Mouse (Mus musculus) forebrain, embryonic 12.5 days (tissue): ENCODE measurements at regions not wholly inside any gene's neighbourhood (a gene's known extent, or its start where the extent isn't known, plus 50 kb on each side); places are given as distances from the start of the nearest gene placed in this dataset.

ENCODE experiments used
- ATAC-seq: fragments of 200-750 bp; cut with Nextera tagmentation; 2 replicates; pipeline ENCODE4 v1.8.0; 2017; ENCODE audit warnings: moderate TSS enrichment; ENCODE audit not compliant: low FRiP score
- H3K27ac ChIP-seq: fragments of 300-500 bp; sonication (generic); 2 replicates; pipeline ENCODE4 v1.5.1; 2016; ENCODE audit warnings: mild to moderate bottlenecking
- H3K27me3 ChIP-seq: fragments of 300-500 bp; sonication (generic); 2 replicates; pipeline ENCODE4 v1.6.1; 2016; ENCODE audit warnings: mild to moderate bottlenecking
- H3K36me3 ChIP-seq: fragments of 300-500 bp; sonication (generic); replicated peaks from 2 replicates; pipeline ENCODE4 v1.6.1; 2016; ENCODE audit warnings: mild to moderate bottlenecking
- H3K4me1 ChIP-seq: fragments of 300-500 bp; sonication (generic); 2 replicates; pipeline ENCODE4 v1.6.1; 2016
- H3K4me2 ChIP-seq: fragments of 300-500 bp; sonication (generic); 2 replicates; pipeline ENCODE4 v1.6.1; 2016; ENCODE audit warnings: mild to moderate bottlenecking, moderate library complexity
- H3K4me3 ChIP-seq: fragments of 300-500 bp; sonication (generic); replicated peaks from 2 replicates; pipeline ENCODE4 v1.5.1; 2016; ENCODE audit warnings: mild to moderate bottlenecking
- H3K9ac ChIP-seq: fragments of 300-500 bp; sonication (generic); 2 replicates; pipeline ENCODE4 v1.6.1; 2016; ENCODE audit warnings: mild to moderate bottlenecking
- H3K9me3 ChIP-seq: fragments of 300-500 bp; sonication (generic); 2 replicates; pipeline ENCODE4 v1.6.1; 2016
- WGBS: fragments of 180-500 bp; shearing (Covaris S2); methylation state at CpG from one replicate; pipeline ENCODE4 v1.1.7; 2016; 5-methylcytosine and 5-hydroxymethylcytosine counted together

- H3K9ac ChIP-seq: no peak overlapping the region
- peak; percentile 46; the same call in 1 of the 2 replicates for ATAC-seq
- 63% methylated on average over 6 of the region's 6 CpGs for WGBS
Measured at GRCm38 (mm10) chr16:48126797-48127196, 156.7 kb upstream of the Dppa4 start.

GRCm38 (mm10) chr16:48127338-48127737 lies 156.2 kb upstream of the Dppa4 start:
- Histone ChIP-seq H3K36me3 (no peaks in the 10 kb centered on the region), H3K27ac (no peak overlapping the region), H3K4me2 (no peak overlapping the region), H3K9ac (no peak overlapping the region), H3K4me1 (no peaks in the 10 kb centered on the region), H3K27me3 (no peaks in the 10 kb centered on the region), H3K4me3 (no peak overlapping the region), H3K9me3 (no peaks in the 10 kb centered on the region)
- no peak for ATAC-seq

More at GRCm38 (mm10) chr16:48126797-48127196, 156.7 kb upstream of the Dppa4 start:
- Histone ChIP-seq H3K27ac (no peak overlapping the region), H3K4me2 (no peak overlapping the region), H3K9me3 (no peaks in the 10 kb centered on the region), H3K36me3 (no peaks in the 10 kb centered on the region), H3K4me1 (no peaks in the 10 kb centered on the region), H3K4me3 (no peak overlapping the region), H3K27me3 (no peaks in the 10 kb centered on the region)

GRCm38 (mm10) chr16:48155355-48155754 lies 128.2 kb upstream of the Dppa4 start:
- Histone ChIP-seq H3K9ac (no peak overlapping the region), H3K4me1 (no peaks in the 10 kb centered on the region)
- WGBS: 94% methylated on average over 8 of the region's 8 CpGs

GRCm38 (mm10) chr16:48190399-48190798 lies 93.1 kb upstream of the Dppa4 start:
- Histone ChIP-seq H3K36me3 (no peaks in the 10 kb centered on the region), H3K4me1 (no peaks in the 10 kb centered on the region), H3K27ac (no peak overlapping the region), H3K9ac (no peak overlapping the region), H3K4me3 (no peak overlapping the region), H3K9me3 (no peaks in the 10 kb centered on the region), H3K4me2 (no peak overlapping the region), H3K27me3 (no peaks in the 10 kb centered on the region)
- WGBS: 86% methylated on average over 12 of the region's 12 CpGs
- ATAC-seq: peak; percentile 41; the same call in 1 of the 2 replicates

More at GRCm38 (mm10) chr16:48155355-48155754, 128.2 kb upstream of the Dppa4 start:
- H3K27ac ChIP-seq: no peak overlapping the region
- H3K4me2 ChIP-seq: no peak overlapping the region
- no peaks in the 10 kb centered on the region for H3K36me3 ChIP-seq
- H3K4me3 ChIP-seq: no peak overlapping the region
- ATAC-seq: no peak
- H3K9me3 ChIP-seq: no peaks in the 10 kb centered on the region
- no peaks in the 10 kb centered on the region for H3K27me3 ChIP-seq

GRCm38 (mm10) chr16:48192197-48192596 lies 91.3 kb upstream of the Dppa4 start:
- WGBS: 91% methylated on average over 3 of the region's 3 CpGs
- Histone ChIP-seq H3K9ac (no peak overlapping the region), H3K9me3 (no peaks in the 10 kb centered on the region), H3K27ac (no peak overlapping the region), H3K27me3 (no peaks in the 10 kb centered on the region), H3K4me2 (no peak overlapping the region), H3K4me3 (no peak overlapping the region), H3K4me1 (no peaks in the 10 kb centered on the region), H3K36me3 (no peaks in the 10 kb centered on the region)
- no peak for ATAC-seq

- ATAC-seq: no peak
- no peaks in the 10 kb centered on the region for H3K4me1 ChIP-seq
- no peak overlapping the region for H3K4me2 ChIP-seq
- H3K9ac ChIP-seq: no peak overlapping the region
- no peak overlapping the region for H3K4me3 ChIP-seq
- H3K9me3 ChIP-seq: no peaks in the 10 kb centered on the region
- H3K27ac ChIP-seq: no peak overlapping the region
- no peaks in the 10 kb centered on the region for H3K27me3 ChIP-seq
- no peaks in the 10 kb centered on the region for H3K36me3 ChIP-seq
Measured at GRCm38 (mm10) chr16:48214976-48215375, 68.6 kb upstream of the Dppa4 start.
